In the genomic region with DNA sequence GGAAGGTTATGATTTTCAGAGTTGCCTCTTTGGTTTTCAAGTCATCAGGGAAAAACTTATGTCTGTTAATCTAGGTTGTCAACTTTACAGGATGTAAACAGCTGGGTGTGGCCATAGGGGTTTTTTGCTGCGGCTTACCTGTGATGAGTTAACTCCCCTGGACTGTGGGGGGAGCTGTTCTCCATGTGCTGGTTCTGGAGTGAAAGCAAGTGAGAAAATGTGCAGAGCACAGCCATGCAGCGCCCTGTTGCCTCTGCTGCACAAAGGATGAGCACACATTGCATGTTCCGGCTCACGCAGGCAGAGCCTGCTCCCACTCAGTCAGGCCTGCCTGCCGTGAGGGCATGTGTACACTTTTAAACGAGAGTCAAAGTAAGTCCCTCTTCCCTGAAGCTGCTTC, we compare ENCODE assay signal across 10 mouse cellular contexts.
DNase-seq lines count a peak whose midpoint lies in the region; ATAC-seq and TF ChIP-seq lines count a peak whose summit lies in the region.
"Had no signal": no experiment of that assay in that cellular context is flagged by ENCODE, and none has a peak within 500 bp of the region (broad histone marks: within the 10 kb centered on the region; RNA-seq: fewer than 3 reads in every experiment).

No protein-coding gene starts in this region.

- 69% methylated on average over 6 of the region's 6 CpGs for WGBS in kidney, embryonic 15.5 days
- WGBS in forebrain, embryonic 12.5 days: 66% methylated on average over 6 of the region's 6 CpGs

- no peak for TF ChIP-seq EP300 in CH12.LX (IDR thresholded peaks at IDR 0.05; ENCODE audit: low read length)

- no peak for ATAC-seq in kidney, embryonic 15.5 days (replicated peaks; ENCODE audit: low FRiP score)
- no peak for ATAC-seq in forebrain, embryonic 12.5 days (ENCODE audit: low FRiP score)

- no peaks in the 10 kb centered on the region for H3K9me3 ChIP-seq in kidney, embryonic 15.5 days (replicated peaks)
- no peaks in the 10 kb centered on the region for H3K9me3 ChIP-seq in CH12.LX (replicated peaks; ENCODE audit: low read length)
- no peaks in the 10 kb centered on the region for H3K9me3 ChIP-seq in forebrain, embryonic 12.5 days
- H3K9me3 ChIP-seq: heart, embryonic 12.5 days; limb, embryonic 10.5 days had no signal

- H3K4me1 ChIP-seq in kidney, embryonic 15.5 days: no peaks in the 10 kb centered on the region
- H3K4me1 ChIP-seq in CH12.LX (ENCODE audit: control insufficient read depth in 1 of 2, insufficient read depth in 2 of 2): no peaks in the 10 kb centered on the region; a peak in 1 of 4 replicates
- no peaks in the 10 kb centered on the region; the same call in 1 of the 2 replicates for H3K4me1 ChIP-seq in forebrain, embryonic 12.5 days
- H3K4me1 ChIP-seq: heart, embryonic 12.5 days; limb, embryonic 10.5 days had no signal

- no peaks in the 10 kb centered on the region for H3K27me3 ChIP-seq in kidney, embryonic 15.5 days
- no peaks in the 10 kb centered on the region for H3K27me3 ChIP-seq in CH12.LX (replicated peaks)
- no peaks in the 10 kb centered on the region for H3K27me3 ChIP-seq in forebrain, embryonic 12.5 days
- H3K27me3 ChIP-seq: heart, embryonic 12.5 days had no signal

- dilution Hi-C loops in CH12.LX (cut with MboI; ENCODE audit: extremely low pct_ligation_motif_present, extremely low pct_unique_long_range_greater_than_20kb, low sequenced_read_pairs): no loop called here

- peak; percentile 49 for TF ChIP-seq RAD21 in CH12.LX (IDR thresholded peaks at IDR 0.05; ENCODE audit: low read depth, low read length)

- H3K36me3 ChIP-seq in kidney, embryonic 15.5 days: 0 out of 2 replicates have a peak, but pooled peaks cover 3% of the 10 kb centered on the region
- peaks cover 7 to 41% of the 10 kb centered on the region in 2 experiments for H3K36me3 ChIP-seq in CH12.LX (replicated peaks in 1 of 2; ENCODE audit: control insufficient read depth in 1 of 2, insufficient read depth in 1 of 2, low read length in 1 of 2)
- no peaks in the 10 kb centered on the region for H3K36me3 ChIP-seq in forebrain, embryonic 12.5 days (replicated peaks)
- H3K36me3 ChIP-seq: heart, embryonic 12.5 days; limb, embryonic 10.5 days had no signal

- peak in 1 of 2 experiments; percentile 44; a peak in 2 of 4 replicates for TF ChIP-seq CTCF in CH12.LX (conservative IDR thresholded peaks at IDR 0.05 in 1 of 2, IDR thresholded peaks at IDR 0.05 in 1 of 2; ENCODE audit: low read depth in 2 of 2, low read length in 2 of 2)

- peak; percentile 34 for DNase-seq in kidney, adult 9 months
- peak; percentile 12 for DNase-seq in CH12.LX (ENCODE audit: extremely low read depth)
- DNase-seq in cerebellum, adult 18-20 months: peak; percentile 36 to 37
- peak; percentile 16 for DNase-seq in lung, postnatal 25 days (ENCODE audit: low spot score)
- no peak for DNase-seq in layer of hippocampus, adult 11-12 months (ENCODE audit: low spot score)
- no peak for DNase-seq in ovary, postnatal 36 days (ENCODE audit: low spot score)

- no peak overlapping the region for H3K9ac ChIP-seq in kidney, embryonic 15.5 days
- no peak overlapping the region for H3K9ac ChIP-seq in CH12.LX (ENCODE audit: insufficient read depth, low read depth)
- no peak overlapping the region for H3K9ac ChIP-seq in forebrain, embryonic 12.5 days
- H3K9ac ChIP-seq: heart, embryonic 12.5 days had no signal

- no peaks in the 10 kb centered on the region for H3K79me2 ChIP-seq in CH12.LX (replicated peaks; ENCODE audit: control insufficient read depth, extremely low read depth, insufficient read depth, poor library complexity, severe bottlenecking)

- H3K4me3 ChIP-seq in kidney, embryonic 15.5 days (replicated peaks): no peak overlapping the region
- no peak overlapping the region for H3K4me3 ChIP-seq in CH12.LX (replicated peaks in 1 of 3; ENCODE audit: low read depth in 2 of 3, low read length in 2 of 3, poor library complexity in 1 of 3)
- H3K4me3 ChIP-seq in forebrain, embryonic 12.5 days (replicated peaks): no peak overlapping the region
- H3K4me3 ChIP-seq: heart, embryonic 12.5 days; limb, embryonic 10.5 days had no signal

- in situ Hi-C loops in CH12.LX (cut with MboI; ENCODE audit: low pct_ligation_motif_present, low pct_unique_long_range_greater_than_20kb, low sequenced_read_pairs): loop anchor here (25.0 kb wide), 1 partner anchor 491 kb away; no protein-coding TSS in a partner anchor

- H3K4me2 ChIP-seq in kidney, embryonic 15.5 days: no peak overlapping the region
- H3K4me2 ChIP-seq in CH12.LX (ENCODE audit: insufficient read depth, low read depth, poor library complexity, severe bottlenecking): no peak overlapping the region
- H3K4me2 ChIP-seq in forebrain, embryonic 12.5 days: no peak overlapping the region
- H3K4me2 ChIP-seq: heart, embryonic 12.5 days had no signal

- no peak for TF ChIP-seq POLR2A in CH12.LX (IDR thresholded peaks at IDR 0.05; ENCODE audit: low read depth, low read length)

- no peak overlapping the region for H3K27ac ChIP-seq in kidney, embryonic 15.5 days
- H3K27ac ChIP-seq in CH12.LX (ENCODE audit: insufficient read depth, low read depth): no peak overlapping the region
- no peak overlapping the region for H3K27ac ChIP-seq in forebrain, embryonic 12.5 days
- H3K27ac ChIP-seq: limb, embryonic 10.5 days had no signal

TF ChIP-seq in CH12.LX, 34 proteins besides CTCF, POLR2A, EP300 and RAD21:
- TF ChIP-seq ZMIZ1 (IDR thresholded peaks at IDR 0.05; ENCODE audit: low read depth, low read length): no peak
- TF ChIP-seq SMC3 (IDR thresholded peaks at IDR 0.05; ENCODE audit: low read depth, low read length): peak; percentile 33; the same call in 1 of the 2 replicates

Comparison
In these comparisons a context has a peak if more than half of its experiments do, and no peak if none do; other contexts are left out.
1. DNase-seq: peak in kidney, adult 9 months (single experiment), CH12.LX (single experiment), cerebellum, adult 18-20 months (2 of 2) and lung, postnatal 25 days (single experiment); none in layer of hippocampus, adult 11-12 months (single experiment) and ovary, postnatal 36 days (single experiment).